ENCODE assay signal across 10 mouse cellular contexts in the genomic region with DNA sequence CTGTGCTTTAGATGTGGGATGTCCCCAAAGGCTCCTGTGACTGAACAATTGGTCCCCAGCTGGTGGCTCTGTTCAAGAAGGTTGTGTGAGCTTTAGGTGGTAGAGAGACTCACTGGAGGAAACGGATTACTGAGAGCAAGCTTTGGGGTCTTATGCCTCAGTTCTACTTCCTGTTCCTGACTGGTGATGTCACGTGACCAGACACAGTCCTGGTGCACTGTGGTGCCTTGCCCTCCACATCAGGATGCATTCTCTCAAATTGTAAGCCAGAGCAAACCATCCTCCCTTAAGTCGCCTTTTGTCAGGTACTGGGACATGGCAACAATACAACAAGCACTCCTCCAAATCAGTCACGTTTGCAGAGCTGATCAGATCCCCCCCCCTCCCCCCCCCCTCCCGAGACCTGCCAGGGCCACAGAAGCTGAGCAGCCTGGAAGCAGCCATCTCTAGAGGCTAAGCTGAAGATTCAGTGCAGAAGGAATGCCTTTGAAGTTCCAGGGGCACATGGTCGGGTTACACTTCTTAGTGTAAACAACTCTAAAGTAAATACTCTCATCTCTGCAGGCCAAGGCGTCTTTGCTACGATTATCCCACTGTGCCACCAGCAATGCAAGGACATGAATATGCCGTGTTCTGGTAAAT.
DNase-seq lines count a peak whose midpoint lies in the region; ATAC-seq lines count a peak whose summit lies in the region.
"Had no signal": no experiment of that assay in that cellular context is flagged by ENCODE, and none has a peak within 500 bp of the region (broad histone marks: within the 10 kb centered on the region; RNA-seq: fewer than 3 reads in every experiment).

No protein-coding gene starts in this region.

- peak; percentile 1 for DNase-seq in adrenal gland, adult 2 months
- DNase-seq in adrenal gland, postnatal 36 days, result no peak
- no peak for DNase-seq in cerebellum, adult 9-11 months

- H3K27ac ChIP-seq in lung, embryonic 15.5 days, result peak overlapping the region; percentile 95
- H3K27ac ChIP-seq in stomach, embryonic 16.5 days (ENCODE audit: low read length), result peak overlapping the region; percentile 71
- H3K27ac ChIP-seq: limb, embryonic 13.5 days had no signal

- WGBS in lung, embryonic 15.5 days, result 5% methylated on average over 9 of the region's 9 CpGs
- 14% methylated on average over 9 of the region's 9 CpGs for WGBS in stomach, embryonic 16.5 days

- peak overlapping the region; percentile 55 for H3K4me2 ChIP-seq in lung, embryonic 15.5 days
- no peak overlapping the region for H3K4me2 ChIP-seq in stomach, embryonic 16.5 days (ENCODE audit: low read depth, low read length)

- peaks cover 88% of the 10 kb centered on the region for H3K9me3 ChIP-seq in megakaryocyte, embryonic 14.5 days
- H3K9me3 ChIP-seq in lung, embryonic 15.5 days, result no peaks in the 10 kb centered on the region
- no peaks in the 10 kb centered on the region for H3K9me3 ChIP-seq in stomach, embryonic 16.5 days (replicated peaks; ENCODE audit: control insufficient read depth, low read length)

- no peaks in the 10 kb centered on the region for H3K36me3 ChIP-seq in megakaryocyte, embryonic 14.5 days (replicated peaks; ENCODE audit: low read length)
- no peaks in the 10 kb centered on the region for H3K36me3 ChIP-seq in lung, embryonic 15.5 days
- no peaks in the 10 kb centered on the region for H3K36me3 ChIP-seq in stomach, embryonic 16.5 days (ENCODE audit: control insufficient read depth, insufficient read depth, low read length)

- H3K4me3 ChIP-seq in megakaryocyte, embryonic 14.5 days (replicated peaks), result peak overlapping the region; percentile 42
- no peak overlapping the region for H3K4me3 ChIP-seq in lung, embryonic 15.5 days
- H3K4me3 ChIP-seq in stomach, embryonic 16.5 days (replicated peaks; ENCODE audit: low read length), result no peak overlapping the region
- H3K4me3 ChIP-seq: limb, embryonic 13.5 days; myocyte had no signal

- no peak for ATAC-seq in megakaryocyte, adult 5-6 weeks (ENCODE audit: poor library complexity, severe bottlenecking)
- peak; percentile 64 for ATAC-seq in lung, embryonic 15.5 days (ENCODE audit: borderline replicate concordance, extremely low read depth, low FRiP score, low TSS enrichment)
- ATAC-seq in stomach, embryonic 16.5 days (ENCODE audit: insufficient read depth, low FRiP score), result no peak; the same call in 1 of the 2 replicates
- ATAC-seq in frontal cortex, adult (ENCODE audit: low TSS enrichment), result no peak

- no peaks in the 10 kb centered on the region for H3K4me1 ChIP-seq in megakaryocyte, embryonic 14.5 days
- peaks cover 24% of the 10 kb centered on the region for H3K4me1 ChIP-seq in lung, embryonic 15.5 days
- H3K4me1 ChIP-seq in stomach, embryonic 16.5 days (ENCODE audit: control insufficient read depth, insufficient read depth, low read length), result peaks cover 14% of the 10 kb centered on the region

- H3K9ac ChIP-seq in lung, embryonic 15.5 days, result no peak overlapping the region
- H3K9ac ChIP-seq in stomach, embryonic 16.5 days (ENCODE audit: low read length), result no peak overlapping the region
- H3K9ac ChIP-seq: limb, embryonic 13.5 days had no signal

- H3K27me3 ChIP-seq in megakaryocyte, embryonic 14.5 days (replicated peaks), result no peaks in the 10 kb centered on the region
- no peaks in the 10 kb centered on the region for H3K27me3 ChIP-seq in lung, embryonic 15.5 days
- no peaks in the 10 kb centered on the region for H3K27me3 ChIP-seq in stomach, embryonic 16.5 days (ENCODE audit: control insufficient read depth, insufficient read depth, low read length)
- H3K27me3 ChIP-seq: limb, embryonic 13.5 days had no signal
